Mouse (Mus musculus) left cerebral cortex, postnatal 25 days (tissue): Measurements from ENCODE around the gene Ryr3. TPM values are rescaled to one million over a fixed set of nuclear protein-coding genes. Genes with fewer than 3 reads are reported as not detected.
A peak's percentile ranks its signal among the peaks of the same experiment; 100 is the strongest.

Source experiments
- DNase-seq, 2 experiments: peaks; one replicate each; pipeline ENCODE4 v3.0.0; 2022; ENCODE audit warnings: low spot score in 2 of 2, mixed read lengths in 1 of 2
- intact Hi-C: fragments of 180-260 bp; cut with DNase I; formaldehyde crosslinking; loops from one replicate; pipeline ENCODE4 v1.15.1; 2025
- microRNA-seq, 2 experiments: library from miRNA; unstranded; fragments of <30 nt; microRNA quantifications; one replicate each; pipeline ENCODE4 v1.2.0; 2022
- total RNA-seq, 2 experiments: library from RNA; stranded (reverse); gene quantifications; 2 replicates each; pipeline ENCODE4 v1.2.3; 2021

Ryr3 gene
- total RNA-seq, 2 experiments from 2014 or later: 25.9 to 44.0 TPM

- DNase-seq: no peak
- intact Hi-C loops: no loop called here
Observed at GRCm38 (mm10) chr2:112597064-112597463, 619.8 kb downstream of the Ryr3 start.

- no peak for DNase-seq
- intact Hi-C loops: no loop called here
Observed at GRCm38 (mm10) chr2:112596415-112596814, 620.5 kb downstream of the Ryr3 start.

GRCm38 (mm10) chr2:112595807-112596206 is 621.1 kb downstream of the Ryr3 start:
- intact Hi-C loops: no loop called here
- no peak for DNase-seq

GRCm38 (mm10) chr2:112593781-112594180 is 623.1 kb downstream of the Ryr3 start:
- DNase-seq: no peak

GRCm38 (mm10) chr2:112593322-112593721 is 623.6 kb downstream of the Ryr3 start:
- intact Hi-C loops: no loop called here
- no peak for DNase-seq

More at GRCm38 (mm10) chr2:112593781-112594180, 623.1 kb downstream of the Ryr3 start:
- intact Hi-C loops: no loop called here

GRCm38 (mm10) chr2:112591451-112591871 is 625.4 kb downstream of the Ryr3 start:
- DNase-seq: peak; percentile 37 to 46
- intact Hi-C loops: no loop called here

GRCm38 (mm10) chr2:112590985-112591384 is 625.9 kb downstream of the Ryr3 start:
- intact Hi-C loops: no loop called here
- DNase-seq: peak in 1 of 2 experiments; percentile 35

Small RNA genes within 50 kb of the gene (microRNA-seq; reads per million reads assigned to microRNA genes)
- gene Gm44374: 0 reads per million in 2 experiments

Other genes with a start within 250 kb of the Ryr3 start
- gene Tmco5b, start 68.6 kb upstream of the Ryr3 start, total RNA-seq: not detected
- 10 to 100 TPM; 29.7 to 32.2 TPM for gene Fmn1, start 110.6 kb upstream of the Ryr3 start, total RNA-seq